Mouse (Mus musculus): ENCODE measurements around the gene Hist2h3c2.
"Not testable (repeated sequence)": the region's sequence is repeated elsewhere in the genome, so short reads cannot be mapped to it uniquely, and the experiment has no call there.

Hist2h3c2 gene

GRCm38 (mm10) chr3:96238954-96239793 is at the start of gene Hist2h3c2:
TSS of gene Hist2h3c2 (minus strand) at chr3:96239127.
- DNase-seq (ENCODE audit: extremely low spot score) = not testable (repeated sequence)

GRCm38 (mm10) chr3:96287334-96287733 is 48.4 kb upstream of the Hist2h3c2 start:
- DNase-seq (ENCODE audit: extremely low spot score) = not testable (repeated sequence)

- peak; percentile 53 for DNase-seq (ENCODE audit: extremely low spot score)
Measured at GRCm38 (mm10) chr3:96284457-96284856, 45.5 kb upstream of the Hist2h3c2 start.

- no peak for DNase-seq (ENCODE audit: extremely low spot score)
Measured at GRCm38 (mm10) chr3:96280660-96281059, 41.7 kb upstream of the Hist2h3c2 start.

GRCm38 (mm10) chr3:96277800-96278624 is 39.1 kb upstream of the Hist2h3c2 start:
- peak; percentile 97 for DNase-seq (ENCODE audit: extremely low spot score)

GRCm38 (mm10) chr3:96277428-96277799 is 38.5 kb upstream of the Hist2h3c2 start:
- peak; percentile 76 for DNase-seq (ENCODE audit: extremely low spot score)

- no peak for DNase-seq (ENCODE audit: extremely low spot score)
Measured at GRCm38 (mm10) chr3:96273591-96274465, 34.9 kb upstream of the Hist2h3c2 start.

GRCm38 (mm10) chr3:96269511-96270474 is 30.9 kb upstream of the Hist2h3c2 start, which contains the start of gene Hist2h2bb:
TSS of gene Hist2h2bb (plus strand) at chr3:96269752.
- peak; percentile 96 for DNase-seq (ENCODE audit: extremely low spot score)

- DNase-seq (ENCODE audit: extremely low spot score) = not testable (repeated sequence)
Measured at GRCm38 (mm10) chr3:96268776-96269378, 29.9 kb upstream of the Hist2h3c2 start.

- DNase-seq (ENCODE audit: extremely low spot score) = peak; percentile 89
Measured at GRCm38 (mm10) chr3:96268051-96268775, 29.3 kb upstream of the Hist2h3c2 start, which contains the start of gene Hist2h3b. TSS of gene Hist2h3b (plus strand) at chr3:96268654.

GRCm38 (mm10) chr3:96267541-96267940 is 28.6 kb upstream of the Hist2h3c2 start:
- no peak for DNase-seq (ENCODE audit: extremely low spot score)

GRCm38 (mm10) chr3:96266132-96266710 is 27.3 kb upstream of the Hist2h3c2 start:
- no peak for DNase-seq (ENCODE audit: extremely low spot score)

- DNase-seq (ENCODE audit: extremely low spot score) = peak; percentile 45
Measured at GRCm38 (mm10) chr3:96264404-96264949, 25.6 kb upstream of the Hist2h3c2 start.

GRCm38 (mm10) chr3:96263558-96264403 is 24.9 kb upstream of the Hist2h3c2 start:
- peak; percentile 71 for DNase-seq (ENCODE audit: extremely low spot score)

GRCm38 (mm10) chr3:96262979-96263550 is 24.1 kb upstream of the Hist2h3c2 start, which contains the start of gene Hist2h4:
TSS of gene Hist2h4 (minus strand) at chr3:96263311.
- peak; percentile 99 for DNase-seq (ENCODE audit: extremely low spot score)

- DNase-seq (ENCODE audit: extremely low spot score) = peak; percentile 87
Measured at GRCm38 (mm10) chr3:96262216-96262875, 23.4 kb upstream of the Hist2h3c2 start.
